Mouse (Mus musculus) testis, adult 2 months (tissue): ENCODE data around the gene Cpt1c.

Experiments
- CTCF ChIP-seq: fragments of 200-500 bp; IDR thresholded peaks from 2 replicates; pipeline ENCODE4 v1.5.1; 2012; ENCODE audit warnings: low read depth, mild to moderate bottlenecking, inconsistent platforms, low read length, moderate library complexity; ENCODE audit not compliant: control insufficient read depth, insufficient read depth, insufficient replicate concordance
- POLR2A ChIP-seq: fragments of 200-500 bp; IDR thresholded peaks from 2 replicates; pipeline ENCODE4 v1.6.1; 2012; ENCODE audit warnings: low read depth, mild to moderate bottlenecking, inconsistent platforms, low read length, moderate library complexity; ENCODE audit not compliant: control insufficient read depth

DNA sequence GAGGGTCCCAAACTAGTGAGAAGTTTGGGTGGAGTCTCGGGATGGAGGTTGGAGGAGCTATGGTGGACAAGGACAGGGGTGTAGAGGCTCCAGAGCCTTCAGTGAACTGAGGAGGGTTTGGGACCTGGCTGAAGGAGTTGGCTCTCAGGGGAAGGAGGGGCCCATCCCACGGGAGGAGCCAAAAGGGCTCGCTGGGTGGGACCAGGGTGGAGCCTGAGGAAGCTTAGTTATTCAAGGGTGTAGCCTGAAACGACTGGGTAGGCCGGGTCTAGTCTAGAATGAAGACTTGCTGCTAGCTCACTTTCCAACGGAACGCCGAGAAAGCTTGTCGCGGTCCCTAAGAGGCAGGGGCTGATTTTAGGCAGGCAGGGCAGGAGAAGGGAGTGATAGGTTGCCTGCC lies 22.7 kb downstream of the Cpt1c start:
- TF ChIP-seq POLR2A (peak; percentile 56), CTCF (no peak)
